16 mouse cellular contexts compared by ENCODE assay signal in the genomic region with DNA sequence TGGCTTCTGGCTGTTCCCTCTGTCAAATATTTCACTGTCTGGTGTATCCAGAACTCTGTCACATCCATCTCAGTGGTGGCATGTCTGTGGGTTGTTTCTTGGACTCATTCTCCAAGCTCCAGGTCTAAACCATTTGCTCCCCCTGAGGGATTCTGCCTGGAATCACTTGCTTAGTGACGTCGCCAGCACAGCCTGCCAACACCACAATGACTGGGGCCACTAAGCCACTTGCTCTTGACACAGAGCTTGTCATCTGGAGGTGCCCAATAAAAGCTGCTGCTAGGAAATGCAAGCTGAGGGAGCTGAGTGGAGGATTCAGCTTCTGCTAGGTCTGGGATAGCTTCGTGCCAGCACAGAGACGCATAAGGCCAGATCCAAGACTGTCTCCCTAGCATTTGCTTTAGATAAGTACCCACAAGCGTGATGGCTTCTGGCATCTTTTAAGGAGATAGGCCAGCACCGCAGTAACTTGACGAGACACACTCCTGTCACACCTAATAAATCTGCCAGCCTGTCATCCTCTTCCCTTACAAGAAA. TPM values are rescaled to one million over a fixed set of nuclear protein-coding genes. Genes with fewer than 3 reads are reported as not detected.
A peak's percentile ranks its signal among the peaks of the same experiment; 100 is the strongest.
DNase-seq lines count a peak whose midpoint lies in the region.
"Had no signal": no experiment of that assay in that cellular context is flagged by ENCODE, and none has a peak within 500 bp of the region (broad histone marks: within the 10 kb centered on the region; RNA-seq: fewer than 3 reads in every experiment).

No protein-coding gene starts in this region.

- peak; percentile 41 for DNase-seq in adrenal gland, postnatal 10 days
- DNase-seq in adrenal gland, adult (ENCODE audit: inconsistent age in 2 of 2, low spot score in 1 of 2): no peak
- peak; percentile 48 for DNase-seq in gastrocnemius, adult 18-20 months (ENCODE audit: low spot score)
- no peak for DNase-seq in gastrocnemius, postnatal 10 days
- DNase-seq in left cerebral cortex, postnatal 4 days: peak; percentile 31
- DNase-seq in left cerebral cortex, postnatal 25 days (ENCODE audit: low spot score in 2 of 2): no peak
- peak; percentile 71 for DNase-seq in skeletal muscle tissue, adult 2 months (ENCODE audit: low read depth, low spot score)
- DNase-seq: cerebellum, postnatal 25 days; gastrocnemius, postnatal 36 days; heart, postnatal 36 days; kidney, adult 9 months; kidney, postnatal 25 days; lung, postnatal 4 days; thymus, adult 18-20 months; thymus, postnatal 36 days had no signal

- intact Hi-C loops in left cerebral cortex, postnatal 4 days (cut with DNase I): no loop called here
- intact Hi-C loops in left cerebral cortex, postnatal 25 days (cut with DNase I): no loop called here

RNA-seq across cellular contexts. Expression of gene Prima1, which starts 3.0 kb away (rescaled TPM):
- total RNA-seq in adrenal gland, postnatal 10 days (2021): 1 to 10 TPM; 2.9 to 3.2 TPM
- 10 to 100 TPM in 1 of 2 experiments, 1 to 10 TPM in 1; 9.9 to 29.8 TPM for total RNA-seq in gastrocnemius, adult 18-20 months (2021)
- 1 to 10 TPM; 1.3 to 2.1 TPM for total RNA-seq in gastrocnemius, postnatal 10 days (2021)
- 1 to 10 TPM in 1 of 2 experiments, under 1 TPM in 1; 0.62 to 1.8 TPM for total RNA-seq in left cerebral cortex, postnatal 4 days (2021)
- 10 to 100 TPM in 1 of 2 experiments, 1 to 10 TPM in 1; 4.3 to 10.7 TPM for total RNA-seq in left cerebral cortex, postnatal 25 days (2021)
- total RNA-seq: megakaryocyte-erythroid progenitor cell, adult 5-6 weeks had no signal

Comparison
In these comparisons a context has a peak if more than half of its experiments do, and no peak if none do; other contexts are left out.
1. DNase-seq: peak in adrenal gland, postnatal 10 days (single experiment), gastrocnemius, adult 18-20 months (single experiment), left cerebral cortex, postnatal 4 days (single experiment) and skeletal muscle tissue, adult 2 months (single experiment); none in adrenal gland, adult (0 of 2), gastrocnemius, postnatal 10 days (single experiment) and left cerebral cortex, postnatal 25 days (0 of 2).